Mouse (Mus musculus): ENCODE measurements around the gene Noct. TPM values are rescaled to one million over a fixed set of nuclear protein-coding genes. Genes with fewer than 3 reads are reported as not detected.

The Noct gene
- total and polyA plus RNA-seq, 2 experiments from 2014 or later, result 11.9 to 35.6 TPM

DNA sequence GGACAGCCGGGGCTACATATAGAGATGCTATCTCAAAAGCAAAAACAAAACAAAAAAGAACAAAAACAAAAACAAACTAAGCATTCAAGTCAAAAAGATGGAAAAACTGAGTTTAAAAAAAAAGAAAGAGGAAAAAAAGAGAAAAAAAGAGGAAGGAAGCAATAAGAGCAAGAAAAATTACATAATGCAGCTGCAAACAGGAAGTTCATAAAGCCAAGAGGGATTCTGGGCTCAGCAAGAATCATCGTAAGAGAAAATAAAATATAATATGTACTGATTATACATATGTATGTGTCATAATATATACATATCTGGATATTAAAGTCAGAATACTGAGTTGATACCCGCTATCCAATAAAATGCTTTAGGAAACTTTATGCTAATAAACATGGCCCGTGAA, 57.5 kb downstream of the Noct start:
- WGBS, result 94% methylated on average over 4 of the region's 4 CpGs

GRCm38 (mm10) chr3:51284375-51284774, 60.1 kb downstream of the Noct start:
- H3K4me1 ChIP-seq (ENCODE audit: control insufficient read depth, insufficient read depth), result peaks cover 12% of the 10 kb centered on the region
- peak overlapping the region; percentile 57 for H3K27ac ChIP-seq (ENCODE audit: low read depth)
- no peak overlapping the region for H3K9ac ChIP-seq (replicated peaks; ENCODE audit: low read depth, low read length)
- DNase-seq (ENCODE audit: low spot score) (peak; percentile 42), ATAC-seq (ENCODE audit: insufficient read depth, low read depth) (peak; percentile 72)
- H3K36me3 ChIP-seq (replicated peaks; ENCODE audit: control insufficient read depth, insufficient read depth, low read length), result 0 out of 2 replicates have a peak, but pooled peaks cover 6% of the 10 kb centered on the region
- 27% methylated on average over 1 of the region's 1 CpGs for WGBS
- no peak for TF ChIP-seq CTCF (IDR thresholded peaks at IDR 0.05; ENCODE audit: low read depth)
- TF ChIP-seq EP300 (IDR thresholded peaks at IDR 0.05; ENCODE audit: low read depth), result no peak
- no peak overlapping the region for H3K4me3 ChIP-seq (ENCODE audit: low read depth, low read length)
- H3K27me3 ChIP-seq (ENCODE audit: control insufficient read depth, insufficient read depth, low read length), result no peaks in the 10 kb centered on the region
- no peaks in the 10 kb centered on the region for H3K9me3 ChIP-seq (replicated peaks; ENCODE audit: control insufficient read depth, low read length)
- H3K4me2 ChIP-seq (ENCODE audit: low read depth, low read length), result no peak overlapping the region

More for the DNA sequence above, 57.5 kb downstream of the Noct start:
- TF ChIP-seq CTCF (IDR thresholded peaks at IDR 0.05; ENCODE audit: low read depth) (no peak), EP300 (IDR thresholded peaks at IDR 0.05; ENCODE audit: low read depth) (no peak)
- no peak overlapping the region for H3K27ac ChIP-seq (ENCODE audit: low read depth)
- no peak overlapping the region for H3K4me3 ChIP-seq (ENCODE audit: low read depth, low read length)
- no peak overlapping the region for H3K4me2 ChIP-seq (ENCODE audit: low read depth, low read length)
- 0 out of 2 replicates have a peak, but pooled peaks cover 6% of the 10 kb centered on the region for H3K36me3 ChIP-seq (replicated peaks; ENCODE audit: control insufficient read depth, insufficient read depth, low read length)
- H3K9ac ChIP-seq (replicated peaks; ENCODE audit: low read depth, low read length), result no peak overlapping the region
- ATAC-seq (ENCODE audit: insufficient read depth, low read depth), result no peak
- H3K9me3 ChIP-seq (replicated peaks; ENCODE audit: control insufficient read depth, low read length), result no peaks in the 10 kb centered on the region
- peaks cover 12% of the 10 kb centered on the region for H3K4me1 ChIP-seq (ENCODE audit: control insufficient read depth, insufficient read depth)
- no peak for DNase-seq (ENCODE audit: low spot score)
- no peaks in the 10 kb centered on the region for H3K27me3 ChIP-seq (ENCODE audit: control insufficient read depth, insufficient read depth, low read length)

DNA sequence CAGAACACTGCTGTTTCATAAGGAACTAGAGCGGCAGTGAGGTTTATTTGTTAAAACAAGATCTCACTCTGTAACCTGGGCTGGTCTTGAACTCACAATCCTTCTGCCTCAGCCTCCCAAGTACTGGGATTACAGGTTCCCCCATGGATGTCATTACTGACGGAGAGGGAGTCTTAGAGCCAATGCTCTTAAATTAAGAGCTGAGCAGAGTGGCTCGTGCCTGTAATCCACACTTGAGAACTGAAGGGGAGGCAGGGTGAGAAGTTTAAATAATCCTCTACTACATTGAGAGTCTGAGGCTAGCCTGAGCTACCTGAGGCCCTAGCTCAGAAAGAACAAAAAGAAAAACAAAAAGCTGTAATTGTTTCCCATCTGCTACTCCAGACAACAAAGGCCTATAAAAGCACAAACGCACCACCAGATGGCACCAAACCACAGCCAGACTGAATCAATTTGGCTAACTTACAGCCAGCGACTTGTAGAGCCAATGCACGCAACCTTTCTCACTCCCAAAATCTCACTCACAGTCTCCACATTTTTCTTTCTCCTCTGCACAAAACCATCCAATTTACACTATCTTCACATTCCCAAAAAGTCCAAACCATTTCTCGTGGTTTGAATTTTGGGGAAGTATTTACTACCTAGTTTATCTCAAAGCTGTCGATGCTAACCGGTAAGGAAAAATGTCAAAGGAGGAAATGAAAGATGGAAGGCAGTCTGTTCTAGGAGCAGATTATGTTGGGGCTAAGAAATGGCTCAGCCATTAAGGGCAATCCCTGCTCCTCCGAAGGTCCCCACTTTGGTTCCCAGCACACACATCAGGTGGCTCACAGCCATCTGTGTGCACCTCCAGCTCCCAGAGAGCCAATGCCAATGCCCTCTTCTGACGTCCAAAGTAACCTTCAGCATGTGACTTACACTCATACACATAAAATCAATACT, 64.9 kb downstream of the Noct start:
- H3K27me3 ChIP-seq (ENCODE audit: control insufficient read depth, insufficient read depth, low read length), result no peaks in the 10 kb centered on the region
- peaks cover 7% of the 10 kb centered on the region for H3K4me1 ChIP-seq (ENCODE audit: control insufficient read depth, insufficient read depth)
- no peak overlapping the region for H3K9ac ChIP-seq (replicated peaks; ENCODE audit: low read depth, low read length)
- H3K9me3 ChIP-seq (replicated peaks; ENCODE audit: control insufficient read depth, low read length), result no peaks in the 10 kb centered on the region
- no peak overlapping the region for H3K4me3 ChIP-seq (ENCODE audit: low read depth, low read length)
- ATAC-seq (ENCODE audit: insufficient read depth, low read depth) (peak; percentile 60; the same call in 1 of the 2 replicates), DNase-seq (ENCODE audit: low spot score) (peak; percentile 66)
- no peak overlapping the region for H3K27ac ChIP-seq (ENCODE audit: low read depth)
- peak; percentile 89 for TF ChIP-seq CTCF (IDR thresholded peaks at IDR 0.05; ENCODE audit: low read depth)
- no peak for TF ChIP-seq EP300 (IDR thresholded peaks at IDR 0.05; ENCODE audit: low read depth)
- peaks cover 6% of the 10 kb centered on the region; the same call in 1 of the 2 replicates for H3K36me3 ChIP-seq (replicated peaks; ENCODE audit: control insufficient read depth, insufficient read depth, low read length)
- WGBS, result 47% methylated on average over 11 of the region's 11 CpGs
- H3K4me2 ChIP-seq (ENCODE audit: low read depth, low read length), result no peak overlapping the region

DNA sequence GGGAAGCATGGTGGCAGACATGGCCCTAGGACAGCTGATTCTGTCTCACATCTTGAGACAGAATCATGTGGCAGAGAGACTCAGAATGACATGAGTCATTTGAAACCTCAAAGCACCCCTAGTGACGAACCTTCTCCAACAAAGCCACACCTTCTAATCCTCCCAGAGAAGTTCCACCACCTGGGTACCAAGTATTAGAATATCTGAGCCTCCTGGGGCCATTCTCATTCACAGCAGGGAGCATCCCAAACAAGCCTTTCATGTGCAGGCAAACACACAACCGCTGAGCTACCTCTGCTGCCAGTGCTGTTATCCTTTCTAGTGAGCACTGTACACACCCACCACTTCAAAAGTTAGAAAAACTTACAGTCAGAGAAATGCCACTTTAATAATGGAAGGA, 70.0 kb downstream of the Noct start:
- H3K4me3 ChIP-seq (ENCODE audit: low read depth, low read length), result no peak overlapping the region
- H3K36me3 ChIP-seq (replicated peaks; ENCODE audit: control insufficient read depth, insufficient read depth, low read length), result no peaks in the 10 kb centered on the region; the same call in 1 of the 2 replicates
- H3K9me3 ChIP-seq (replicated peaks; ENCODE audit: control insufficient read depth, low read length), result no peaks in the 10 kb centered on the region
- no peak overlapping the region for H3K9ac ChIP-seq (replicated peaks; ENCODE audit: low read depth, low read length)
- 56% methylated on average over 2 of the region's 2 CpGs for WGBS
- no peak overlapping the region for H3K27ac ChIP-seq (ENCODE audit: low read depth)
- no peak overlapping the region for H3K4me2 ChIP-seq (ENCODE audit: low read depth, low read length)
- H3K4me1 ChIP-seq (ENCODE audit: control insufficient read depth, insufficient read depth), result no peaks in the 10 kb centered on the region
- no peak for ATAC-seq (ENCODE audit: insufficient read depth, low read depth)
- no peaks in the 10 kb centered on the region for H3K27me3 ChIP-seq (ENCODE audit: control insufficient read depth, insufficient read depth, low read length)
- DNase-seq (ENCODE audit: low spot score), result no peak
- no peak for TF ChIP-seq EP300 (IDR thresholded peaks at IDR 0.05; ENCODE audit: low read depth)
- no peak for TF ChIP-seq CTCF (IDR thresholded peaks at IDR 0.05; ENCODE audit: low read depth)

GRCm38 (mm10) chr3:51295225-51295624, 71.0 kb downstream of the Noct start:
- DNase-seq (ENCODE audit: low spot score) (no peak), ATAC-seq (ENCODE audit: insufficient read depth, low read depth) (no peak)
- Histone ChIP-seq H3K4me3 (ENCODE audit: low read depth, low read length) (no peak overlapping the region), H3K4me2 (ENCODE audit: low read depth, low read length) (no peak overlapping the region), H3K36me3 (replicated peaks; ENCODE audit: control insufficient read depth, insufficient read depth, low read length) (no peaks in the 10 kb centered on the region; the same call in 1 of the 2 replicates), H3K9ac (replicated peaks; ENCODE audit: low read depth, low read length) (no peak overlapping the region), H3K27me3 (ENCODE audit: control insufficient read depth, insufficient read depth, low read length) (no peaks in the 10 kb centered on the region), H3K4me1 (ENCODE audit: control insufficient read depth, insufficient read depth) (no peaks in the 10 kb centered on the region), H3K27ac (ENCODE audit: low read depth) (no peak overlapping the region), H3K9me3 (replicated peaks; ENCODE audit: control insufficient read depth, low read length) (no peaks in the 10 kb centered on the region)
- WGBS, result 68% methylated on average over 2 of the region's 2 CpGs
- no peak for TF ChIP-seq CTCF (IDR thresholded peaks at IDR 0.05; ENCODE audit: low read depth)
- TF ChIP-seq EP300 (IDR thresholded peaks at IDR 0.05; ENCODE audit: low read depth), result no peak

Data from heart, postnatal 0 days (tissue).